Mouse (Mus musculus) limb, embryonic 15.5 days (tissue): ENCODE data around the gene Tas2r103. TPM values are rescaled to one million over a fixed set of nuclear protein-coding genes. Genes with fewer than 3 reads are reported as not detected.

Experiments used
- ATAC-seq: fragments of 200-750 bp; cut with Nextera tagmentation; 2 replicates; pipeline ENCODE4 v1.8.0; 2017; ENCODE audit warnings: low read depth, moderate TSS enrichment; ENCODE audit not compliant: insufficient number of reproducible peaks, low FRiP score, low TSS enrichment
- H3K27ac ChIP-seq: fragments of 300-500 bp; sonication (generic); 2 replicates; pipeline ENCODE4 v1.5.1; 2015; ENCODE audit warnings: moderate library complexity, mild to moderate bottlenecking, inconsistent platforms
- H3K27me3 ChIP-seq: fragments of 300-500 bp; sonication (generic); 2 replicates; pipeline ENCODE4 v1.6.1; 2015; ENCODE audit warnings: inconsistent platforms
- H3K36me3 ChIP-seq: fragments of 300-500 bp; sonication (generic); 2 replicates; pipeline ENCODE4 v1.6.1; 2015; ENCODE audit warnings: inconsistent platforms
- H3K4me1 ChIP-seq: fragments of 300-500 bp; sonication (generic); 2 replicates; pipeline ENCODE4 v1.6.1; 2015; ENCODE audit warnings: inconsistent platforms
- H3K4me2 ChIP-seq: fragments of 300-500 bp; sonication (generic); 2 replicates; pipeline ENCODE4 v1.6.1; 2015; ENCODE audit warnings: mild to moderate bottlenecking, inconsistent platforms
- H3K4me3 ChIP-seq: fragments of 300-500 bp; sonication (generic); 2 replicates; pipeline ENCODE4 v1.5.1; 2015; ENCODE audit warnings: mild to moderate bottlenecking, inconsistent platforms
- H3K9ac ChIP-seq: fragments of 300-500 bp; sonication (generic); 2 replicates; pipeline ENCODE4 v1.6.1; 2015; ENCODE audit warnings: inconsistent platforms
- H3K9me3 ChIP-seq: fragments of 300-500 bp; sonication (generic); 2 replicates; pipeline ENCODE4 v1.6.1; 2016; ENCODE audit warnings: inconsistent platforms
- WGBS: fragments of 180-500 bp; shearing (Covaris S2); methylation state at CpG from one replicate; pipeline ENCODE4 v1.1.7; 2015; 5-methylcytosine and 5-hydroxymethylcytosine counted together
- polyA plus RNA-seq: library from polyadenylated mRNA; unstranded; fragments of >200 nt; fragmentation: Nextera tagmentation; extraction: Ambion mirVana; gene quantifications from 2 replicates; pipeline ENCODE4 v1.2.1, GENCODE M21; 2015

Gene Tas2r103
- polyA plus RNA-seq: not detected in 2 replicates

DNA sequence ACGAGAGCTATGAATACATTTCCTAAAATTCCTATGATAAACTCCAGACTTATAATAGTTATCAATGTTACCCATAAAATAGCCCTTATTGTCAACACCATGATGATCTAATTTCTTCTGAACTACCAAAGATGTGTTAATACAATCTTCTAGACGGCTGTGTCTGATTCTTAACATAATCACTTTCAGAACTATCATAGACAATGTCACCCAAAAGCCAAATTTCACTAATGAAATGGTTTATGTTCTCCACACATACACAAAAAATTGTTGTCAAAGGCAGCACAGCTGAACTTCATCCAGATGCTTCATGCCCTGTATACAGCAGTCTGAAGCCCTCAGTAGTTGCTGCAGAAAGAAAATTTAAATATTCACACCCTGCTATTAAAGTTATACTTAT is at the start of gene Tas2r103:
TSS of gene Tas2r103 (minus strand) at position 101 of the 400 bp plus-strand sequence.
- H3K36me3 ChIP-seq: no peaks in the 10 kb centered on the region
- H3K9me3 ChIP-seq: no peaks in the 10 kb centered on the region
- 70% methylated on average over 2 of the region's 2 CpGs for WGBS
- H3K9ac ChIP-seq: no peak within 1 kb of the TSS
- H3K27me3 ChIP-seq: no peaks in the 10 kb centered on the region
- H3K4me3 ChIP-seq: no peak within 1 kb of the TSS
- H3K4me1 ChIP-seq: no peaks in the 10 kb centered on the region
- ATAC-seq: no peak
- H3K27ac ChIP-seq: no peak within 1 kb of the TSS
- no peak within 1 kb of the TSS for H3K4me2 ChIP-seq

DNA sequence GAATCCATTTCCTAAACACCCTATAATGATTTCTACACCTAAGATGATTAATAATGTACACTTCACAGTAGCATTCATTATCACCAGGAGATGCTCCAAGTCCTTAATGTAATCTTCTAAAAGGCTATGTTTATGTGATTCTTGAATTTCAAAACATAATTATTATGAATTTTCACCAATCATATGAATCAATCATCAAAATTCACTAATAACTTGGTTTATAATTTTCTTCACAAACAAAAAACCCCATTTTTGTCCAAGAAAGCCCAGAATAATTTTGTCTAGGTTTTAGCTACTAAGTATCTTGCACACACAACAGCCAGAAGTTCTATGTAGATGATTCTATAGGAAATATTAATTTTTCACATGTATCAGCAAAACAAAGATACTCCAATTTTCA is 18.8 kb upstream of the Tas2r103 start, which contains the start of gene Tas2r140:
TSS of gene Tas2r140 (minus strand) at position 101 of the 400 bp plus-strand sequence.
- H3K27me3 ChIP-seq: no peaks in the 10 kb centered on the region
- H3K4me3 ChIP-seq: no peak within 1 kb of the TSS
- ATAC-seq: no peak
- H3K9me3 ChIP-seq: no peaks in the 10 kb centered on the region
- no peaks in the 10 kb centered on the region for H3K36me3 ChIP-seq
- H3K9ac ChIP-seq: no peak within 1 kb of the TSS
- no peaks in the 10 kb centered on the region for H3K4me1 ChIP-seq
- no peak within 1 kb of the TSS for H3K27ac ChIP-seq
- H3K4me2 ChIP-seq: no peak within 1 kb of the TSS

Other genes with a start within 250 kb of the Tas2r103 start
- not detected in 2 replicates for gene Tas2r117, start 234.3 kb downstream of the Tas2r103 start, polyA plus RNA-seq
- not detected in 2 replicates for gene Tas2r123, start 190.0 kb downstream of the Tas2r103 start, polyA plus RNA-seq
- gene Tas2r116, start 181.7 kb downstream of the Tas2r103 start, polyA plus RNA-seq: not detected in 2 replicates
- not detected in 2 replicates for gene Tas2r110, start 169.1 kb downstream of the Tas2r103 start, polyA plus RNA-seq
- gene Tas2r113, start 144.1 kb downstream of the Tas2r103 start, polyA plus RNA-seq: not detected in 2 replicates
- gene Tas2r125, start 127.5 kb downstream of the Tas2r103 start, polyA plus RNA-seq: not detected in 2 replicates
- gene Tas2r129, start 86.0 kb downstream of the Tas2r103 start, polyA plus RNA-seq: not detected in 2 replicates
- not detected in 2 replicates for gene Tas2r131, start 79.2 kb downstream of the Tas2r103 start, polyA plus RNA-seq
- not detected in 2 replicates for gene Tas2r109, start 56.1 kb downstream of the Tas2r103 start, polyA plus RNA-seq
- not detected in 2 replicates for gene Tas2r140, start 18.7 kb upstream of the Tas2r103 start, polyA plus RNA-seq
- 80.7 and 82.7 TPM in 2 replicates for gene Smim10l1, start 67.8 kb upstream of the Tas2r103 start, polyA plus RNA-seq